Mouse (Mus musculus): ENCODE measurements at regions not wholly inside any gene's neighbourhood (a gene's known extent, or its start where the extent isn't known, plus 50 kb on each side); places are given as distances from the start of the nearest gene placed in this dataset.

- DNase-seq (ENCODE audit: low spot score in 2 of 2), result no peak
- Histone ChIP-seq H3K4me3 (no peak overlapping the region), H3K27ac (no peak overlapping the region)
- TF ChIP-seq CTCF (conservative IDR thresholded peaks at IDR 0.05), result no peak
These were observed 98.7 kb upstream of the Rab3gap2 start for GRCm38 (mm10) chr1:185104945-185105884.

- Histone ChIP-seq H3K27ac (no peak overlapping the region), H3K4me3 (no peak overlapping the region)
- DNase-seq (ENCODE audit: low spot score in 2 of 2), result no peak
- no peak for TF ChIP-seq CTCF (conservative IDR thresholded peaks at IDR 0.05)
These were observed 100.1 kb upstream of the Rab3gap2 start for GRCm38 (mm10) chr1:185103803-185104202.

- no peak for TF ChIP-seq CTCF (conservative IDR thresholded peaks at IDR 0.05)
- DNase-seq (ENCODE audit: low spot score in 2 of 2), result no peak
- Histone ChIP-seq H3K4me3 (no peak overlapping the region), H3K27ac (no peak overlapping the region)
These were observed 99.9 kb upstream of the Mark1 start for GRCm38 (mm10) chr1:185098975-185099958.

- H3K27ac ChIP-seq, result no peak overlapping the region
- no peak for TF ChIP-seq CTCF (conservative IDR thresholded peaks at IDR 0.05)
- no peak overlapping the region for H3K4me3 ChIP-seq
- DNase-seq (ENCODE audit: low spot score in 2 of 2), result no peak
These were observed 99.0 kb upstream of the Mark1 start for GRCm38 (mm10) chr1:185098195-185098974.

- DNase-seq (ENCODE audit: low spot score in 2 of 2), result no peak
- H3K27ac ChIP-seq, result no peak overlapping the region
- H3K4me3 ChIP-seq, result no peak overlapping the region
- no peak for TF ChIP-seq CTCF (conservative IDR thresholded peaks at IDR 0.05)
These were observed 97.4 kb upstream of the Mark1 start for GRCm38 (mm10) chr1:185096741-185097140.

- TF ChIP-seq CTCF (conservative IDR thresholded peaks at IDR 0.05), result no peak
- DNase-seq (ENCODE audit: low spot score in 2 of 2), result no peak
- H3K27ac ChIP-seq, result no peak overlapping the region
- no peak overlapping the region for H3K4me3 ChIP-seq
These were observed 93.4 kb upstream of the Mark1 start for GRCm38 (mm10) chr1:185092757-185093156.

- Histone ChIP-seq H3K27ac (no peak overlapping the region), H3K4me3 (no peak overlapping the region)
- TF ChIP-seq CTCF (conservative IDR thresholded peaks at IDR 0.05), result no peak
- DNase-seq (ENCODE audit: low spot score in 2 of 2), result no peak
These were observed 92.6 kb upstream of the Mark1 start for GRCm38 (mm10) chr1:185091816-185092558.

- no peak for DNase-seq (ENCODE audit: low spot score in 2 of 2)
- H3K4me3 ChIP-seq, result no peak overlapping the region
- H3K27ac ChIP-seq, result no peak overlapping the region
- TF ChIP-seq CTCF (conservative IDR thresholded peaks at IDR 0.05), result no peak
These were observed 89.8 kb upstream of the Mark1 start for GRCm38 (mm10) chr1:185089196-185089595.

- DNase-seq (ENCODE audit: low spot score in 2 of 2), result no peak
- no peak overlapping the region for H3K4me3 ChIP-seq
- no peak overlapping the region for H3K27ac ChIP-seq
- TF ChIP-seq CTCF (conservative IDR thresholded peaks at IDR 0.05), result no peak
These were observed 83.8 kb upstream of the Mark1 start for GRCm38 (mm10) chr1:185083191-185083590.

GRCm38 (mm10) chr1:185080118-185080517, 80.7 kb upstream of the Mark1 start:
- DNase-seq (ENCODE audit: low spot score in 2 of 2), result no peak
- no peak overlapping the region for H3K4me3 ChIP-seq
- TF ChIP-seq CTCF (conservative IDR thresholded peaks at IDR 0.05), result no peak
- no peak overlapping the region for H3K27ac ChIP-seq

- no peak overlapping the region for H3K4me3 ChIP-seq
- TF ChIP-seq CTCF (conservative IDR thresholded peaks at IDR 0.05), result no peak
- DNase-seq (ENCODE audit: low spot score in 2 of 2), result no peak
- H3K27ac ChIP-seq, result no peak overlapping the region
These were observed 80.0 kb upstream of the Mark1 start for GRCm38 (mm10) chr1:185079331-185079880.

Data from layer of hippocampus, adult 2 months (tissue).